Mouse (Mus musculus) midbrain, embryonic 11.5 days (tissue): ENCODE results near the gene Nudt15. TPM values are rescaled to one million over a fixed set of nuclear protein-coding genes. Genes with fewer than 3 reads are reported as not detected.
A peak's percentile ranks its signal among the peaks of the same experiment; 100 is the strongest.
"Not testable (repeated sequence)": the region's sequence is repeated elsewhere in the genome, so short reads cannot be mapped to it uniquely, and the experiment has no call there.

Source experiments
- ATAC-seq: fragments of 200-750 bp; cut with Nextera tagmentation; 2 replicates; pipeline ENCODE4 v1.8.0; 2017; ENCODE audit warnings: moderate TSS enrichment, moderate library complexity; ENCODE audit not compliant: low FRiP score
- DNase-seq: peaks from one replicate; pipeline ENCODE4 v3.0.0; 2015; ENCODE audit warnings: low spot score; ENCODE audit errors: missing footprints
- H3K27ac ChIP-seq: fragments of 300-500 bp; sonication (generic); 2 replicates; pipeline ENCODE4 v1.5.1; 2014; ENCODE audit warnings: low read depth, low read length
- H3K27me3 ChIP-seq: fragments of 300-500 bp; sonication (generic); 2 replicates; pipeline ENCODE4 v1.6.1; 2014; ENCODE audit warnings: mild to moderate bottlenecking, low read length, moderate library complexity, mixed read lengths; ENCODE audit not compliant: control insufficient read depth, insufficient read depth
- H3K36me3 ChIP-seq: fragments of 300-500 bp; sonication (generic); 2 replicates; pipeline ENCODE4 v1.6.1; 2014; ENCODE audit warnings: mild to moderate bottlenecking, low read length, moderate library complexity, mixed read lengths; ENCODE audit not compliant: control insufficient read depth, insufficient read depth
- H3K4me1 ChIP-seq: fragments of 300-500 bp; sonication (generic); 2 replicates; pipeline ENCODE4 v1.6.1; 2014; ENCODE audit warnings: low read length; ENCODE audit not compliant: control insufficient read depth, insufficient read depth
- H3K4me2 ChIP-seq: fragments of 300-500 bp; sonication (generic); 2 replicates; pipeline ENCODE4 v1.6.1; 2014; ENCODE audit warnings: mild to moderate bottlenecking, moderate library complexity
- H3K4me3 ChIP-seq: fragments of 300-500 bp; sonication (generic); 2 replicates; pipeline ENCODE4 v1.5.1; 2014; ENCODE audit warnings: low read depth, low read length
- H3K9ac ChIP-seq: fragments of 300-500 bp; sonication (generic); 2 replicates; pipeline ENCODE4 v1.6.1; 2014; ENCODE audit warnings: low read length
- H3K9me3 ChIP-seq: fragments of 300-500 bp; sonication (generic); 2 replicates; pipeline ENCODE4 v1.6.1; 2016; ENCODE audit warnings: low read length; ENCODE audit not compliant: control insufficient read depth
- WGBS: fragments of 180-500 bp; shearing (Covaris S2); extraction: QIAGEN DNeasy Blood & Tissue Kit; methylation state at CpG from one replicate; pipeline ENCODE4 v1.1.7; 2014; 5-methylcytosine and 5-hydroxymethylcytosine counted together
- polyA plus RNA-seq: library from polyadenylated mRNA; unstranded; fragments of >200 nt; fragmentation: Nextera tagmentation; extraction: Ambion mirVana; gene quantifications from 2 replicates; pipeline ENCODE4 v1.2.1, GENCODE M21; 2014

The Nudt15 gene
- 10.8 and 11.4 TPM in 2 replicates for polyA plus RNA-seq

GRCm38 (mm10) chr14:73548051-73548450, at the start of gene Nudt15:
TSS of gene Nudt15 (minus strand) at chr14:73548242.
- H3K9me3 ChIP-seq = no peaks in the 10 kb centered on the region
- ATAC-seq (no peak), DNase-seq (no peak)
- no peak within 1 kb of the TSS for H3K27ac ChIP-seq
- no peak within 1 kb of the TSS for H3K4me3 ChIP-seq
- WGBS = 87% methylated on average over 3 of the region's 3 CpGs
- no peak within 1 kb of the TSS for H3K4me2 ChIP-seq
- no peaks in the 10 kb centered on the region for H3K36me3 ChIP-seq
- no peaks in the 10 kb centered on the region for H3K27me3 ChIP-seq
- H3K9ac ChIP-seq = no peak within 1 kb of the TSS
- H3K4me1 ChIP-seq = 0 out of 2 replicates have a peak, but pooled peaks cover 2% of the 10 kb centered on the region

GRCm38 (mm10) chr14:73592166-73592565, 44.1 kb upstream of the Nudt15 start:
- Histone ChIP-seq H3K4me3 (no peak overlapping the region), H3K4me1 (no peaks in the 10 kb centered on the region), H3K9me3 (no peaks in the 10 kb centered on the region), H3K27me3 (no peaks in the 10 kb centered on the region), H3K9ac (no peak overlapping the region), H3K36me3 (peaks cover 3% of the 10 kb centered on the region; the same call in 1 of the 2 replicates), H3K27ac (no peak overlapping the region), H3K4me2 (no peak overlapping the region)
- ATAC-seq = no peak
- 68% methylated on average over 1 of the region's 1 CpGs for WGBS
- DNase-seq = no peak

GRCm38 (mm10) chr14:73588080-73588479, 40.0 kb upstream of the Nudt15 start:
- no peaks in the 10 kb centered on the region for H3K9me3 ChIP-seq
- no peaks in the 10 kb centered on the region for H3K4me1 ChIP-seq
- H3K4me2 ChIP-seq = no peak overlapping the region
- no peak for ATAC-seq
- H3K36me3 ChIP-seq = peaks cover 3% of the 10 kb centered on the region; the same call in 1 of the 2 replicates
- no peak overlapping the region for H3K9ac ChIP-seq
- no peaks in the 10 kb centered on the region for H3K27me3 ChIP-seq
- 74% methylated on average over 1 of the region's 1 CpGs for WGBS
- H3K4me3 ChIP-seq = no peak overlapping the region
- DNase-seq = no peak
- H3K27ac ChIP-seq = no peak overlapping the region

- DNase-seq = no peak
- Histone ChIP-seq H3K4me2 (no peak overlapping the region), H3K9me3 (no peaks in the 10 kb centered on the region), H3K4me1 (no peaks in the 10 kb centered on the region), H3K27me3 (no peaks in the 10 kb centered on the region), H3K36me3 (peaks cover 4% of the 10 kb centered on the region; the same call in 1 of the 2 replicates), H3K4me3 (no peak overlapping the region), H3K9ac (no peak overlapping the region), H3K27ac (no peak overlapping the region)
- ATAC-seq = no peak
Measured at GRCm38 (mm10) chr14:73576336-73576735, 28.3 kb upstream of the Nudt15 start.

- H3K9ac ChIP-seq = no peak overlapping the region
- H3K27ac ChIP-seq = no peak overlapping the region
- no peaks in the 10 kb centered on the region for H3K36me3 ChIP-seq
- no peaks in the 10 kb centered on the region for H3K4me1 ChIP-seq
- no peaks in the 10 kb centered on the region for H3K9me3 ChIP-seq
- H3K4me2 ChIP-seq = no peak overlapping the region
- 92% methylated on average over 5 of the region's 5 CpGs for WGBS
- DNase-seq = no peak
- no peak overlapping the region for H3K4me3 ChIP-seq
- 0 out of 2 replicates have a peak, but pooled peaks have one; percentile 24 for ATAC-seq
- H3K27me3 ChIP-seq = no peaks in the 10 kb centered on the region
Measured at GRCm38 (mm10) chr14:73574053-73574452, 26.0 kb upstream of the Nudt15 start.

- Histone ChIP-seq H3K4me2 (no peak overlapping the region), H3K4me3 (no peak overlapping the region), H3K27me3 (no peaks in the 10 kb centered on the region), H3K27ac (no peak overlapping the region), H3K36me3 (peaks cover 3% of the 10 kb centered on the region), H3K9me3 (no peaks in the 10 kb centered on the region), H3K4me1 (no peaks in the 10 kb centered on the region), H3K9ac (no peak overlapping the region)
- ATAC-seq = no peak
- no peak for DNase-seq
- WGBS = 89% methylated on average over 4 of the region's 4 CpGs
Measured at GRCm38 (mm10) chr14:73571143-73571542, 23.1 kb upstream of the Nudt15 start.

- H3K9ac ChIP-seq, ATAC-seq, H3K27me3 ChIP-seq, H3K27ac ChIP-seq, H3K4me2 ChIP-seq, H3K9me3 ChIP-seq, H3K4me3 ChIP-seq, H3K4me1 ChIP-seq, DNase-seq, H3K36me3 ChIP-seq: not testable (repeated sequence)
- 96% methylated on average over 4 of the region's 4 CpGs for WGBS
Measured at GRCm38 (mm10) chr14:73569831-73570230, 21.8 kb upstream of the Nudt15 start.

- ATAC-seq (no peak; the same call in 1 of the 2 replicates), DNase-seq (no peak)
Measured at GRCm38 (mm10) chr14:73553122-73553696, 5.2 kb upstream of the Nudt15 start.

GRCm38 (mm10) chr14:73552341-73553121, 4.5 kb upstream of the Nudt15 start:
- H3K9me3 ChIP-seq = no peaks in the 10 kb centered on the region
- H3K36me3 ChIP-seq = no peaks in the 10 kb centered on the region
- peak overlapping the region; percentile 25; the same call in 1 of the 2 replicates for H3K27ac ChIP-seq
- H3K27me3 ChIP-seq = no peaks in the 10 kb centered on the region
- DNase-seq (peak; percentile 100), ATAC-seq (peak; percentile 97)
- H3K9ac ChIP-seq = peak overlapping the region; percentile 96
- WGBS = 3% methylated on average over 60 of the region's 61 CpGs
- peak overlapping the region; percentile 97 for H3K4me3 ChIP-seq
- peak overlapping the region; percentile 84 for H3K4me2 ChIP-seq
- peaks cover 7% of the 10 kb centered on the region for H3K4me1 ChIP-seq

More at GRCm38 (mm10) chr14:73553122-73553696, 5.2 kb upstream of the Nudt15 start:
- H3K27ac ChIP-seq = peak overlapping the region; percentile 25; the same call in 1 of the 2 replicates
- 2% methylated on average over 10 of the region's 10 CpGs for WGBS
- peak overlapping the region; percentile 96 for H3K9ac ChIP-seq
- no peaks in the 10 kb centered on the region for H3K9me3 ChIP-seq
- peak overlapping the region; percentile 84 for H3K4me2 ChIP-seq
- peaks cover 7% of the 10 kb centered on the region for H3K4me1 ChIP-seq
- H3K4me3 ChIP-seq = peak overlapping the region; percentile 97
- no peaks in the 10 kb centered on the region for H3K27me3 ChIP-seq
- no peaks in the 10 kb centered on the region for H3K36me3 ChIP-seq
